Mouse (Mus musculus) limb, embryonic 14.5 days (tissue): ENCODE results near the gene Nck2. TPM values are rescaled to one million over a fixed set of nuclear protein-coding genes. Genes with fewer than 3 reads are reported as not detected.

ENCODE experiments used
- ATAC-seq: fragments of 200-750 bp; cut with Nextera tagmentation; 2 replicates; pipeline ENCODE4 v1.8.0; 2017; ENCODE audit warnings: low read depth, moderate number of reproducible peaks, moderate TSS enrichment; ENCODE audit not compliant: low FRiP score
- DNase-seq: peaks from one replicate; pipeline ENCODE4 v3.0.0-alpha.2; 2015; ENCODE audit warnings: low spot score
- H3K27ac ChIP-seq: fragments of 300-500 bp; sonication (generic); replicated peaks from 2 replicates; pipeline ENCODE4 v1.5.1; 2014; ENCODE audit warnings: low read depth, mild to moderate bottlenecking, low read length, moderate library complexity, mixed read lengths
- H3K27me3 ChIP-seq: fragments of 300-500 bp; sonication (generic); 2 replicates; pipeline ENCODE4 v1.6.1; 2014; ENCODE audit warnings: low read length, mixed read lengths; ENCODE audit not compliant: control insufficient read depth, insufficient read depth
- H3K36me3 ChIP-seq: fragments of 300-500 bp; sonication (generic); 2 replicates; pipeline ENCODE4 v1.6.1; 2014; ENCODE audit warnings: mild to moderate bottlenecking, low read length, moderate library complexity, mixed read lengths; ENCODE audit not compliant: control insufficient read depth, insufficient read depth
- H3K4me1 ChIP-seq: fragments of 300-500 bp; sonication (generic); 2 replicates; pipeline ENCODE4 v1.6.1; 2014; ENCODE audit warnings: antibody characterized with exemption, low read length, mixed read lengths; ENCODE audit not compliant: control insufficient read depth, insufficient read depth
- H3K4me2 ChIP-seq: fragments of 300-500 bp; sonication (generic); replicated peaks from 2 replicates; pipeline ENCODE4 v1.6.1; 2014; ENCODE audit warnings: low read depth, mild to moderate bottlenecking, low read length, moderate library complexity; ENCODE audit not compliant: severe bottlenecking
- H3K4me3 ChIP-seq: fragments of 300-500 bp; sonication (generic); replicated peaks from 2 replicates; pipeline ENCODE4 v1.5.1; 2014; ENCODE audit warnings: low read length
- H3K9ac ChIP-seq: fragments of 300-500 bp; sonication (generic); 2 replicates; pipeline ENCODE4 v1.6.1; 2014; ENCODE audit warnings: mild to moderate bottlenecking, low read depth, low read length, moderate library complexity; ENCODE audit not compliant: severe bottlenecking
- H3K9me3 ChIP-seq: fragments of 300-500 bp; sonication (generic); 2 replicates; pipeline ENCODE4 v1.6.1; 2016; ENCODE audit warnings: low read length; ENCODE audit not compliant: control insufficient read depth
- POLR2A ChIP-seq: fragments of 200-500 bp; IDR thresholded peaks from 2 replicates; pipeline ENCODE4 v1.8.0; 2012; ENCODE audit warnings: inconsistent platforms, mild to moderate bottlenecking, moderate library complexity, borderline replicate concordance; ENCODE audit not compliant: insufficient read depth, insufficient read length; ENCODE audit errors: extremely low read depth
- WGBS: fragments of 180-500 bp; shearing (Covaris S2); extraction: QIAGEN DNeasy Blood & Tissue Kit; methylation state at CpG from one replicate; pipeline ENCODE4 v1.1.7; 2014; 5-methylcytosine and 5-hydroxymethylcytosine counted together
- polyA plus RNA-seq, 2 experiments: library from polyadenylated mRNA; depleted of rRNA in 1 of 2; stranded (reverse) in 1 of 2; unstranded in 1 of 2; fragments of >200 nt; fragmentation: Nextera tagmentation in 1 of 2; extraction: Ambion mirVana in 1 of 2; gene quantifications; 2 replicates each; pipeline versions ENCODE4 v1.2.1 to v1.2.3; 2012 to 2014

Gene Nck2
- polyA plus RNA-seq, 2 experiments, result 38.8 to 43.3 TPM

GRCm38 (mm10) chr1:43535519-43536000, 91.2 kb downstream of the Nck2 start:
- H3K9me3 ChIP-seq, result no peaks in the 10 kb centered on the region
- DNase-seq (no peak), ATAC-seq (no peak)
- no peak overlapping the region for H3K27ac ChIP-seq
- H3K4me3 ChIP-seq, result no peak overlapping the region
- 0 out of 2 replicates have a peak, but pooled peaks cover 8% of the 10 kb centered on the region for H3K36me3 ChIP-seq
- no peaks in the 10 kb centered on the region for H3K27me3 ChIP-seq
- 90% methylated on average over 6 of the region's 6 CpGs for WGBS
- H3K9ac ChIP-seq, result no peak overlapping the region
- H3K4me2 ChIP-seq, result no peak overlapping the region
- peaks cover 12% of the 10 kb centered on the region for H3K4me1 ChIP-seq
- no peak for TF ChIP-seq POLR2A

DNA sequence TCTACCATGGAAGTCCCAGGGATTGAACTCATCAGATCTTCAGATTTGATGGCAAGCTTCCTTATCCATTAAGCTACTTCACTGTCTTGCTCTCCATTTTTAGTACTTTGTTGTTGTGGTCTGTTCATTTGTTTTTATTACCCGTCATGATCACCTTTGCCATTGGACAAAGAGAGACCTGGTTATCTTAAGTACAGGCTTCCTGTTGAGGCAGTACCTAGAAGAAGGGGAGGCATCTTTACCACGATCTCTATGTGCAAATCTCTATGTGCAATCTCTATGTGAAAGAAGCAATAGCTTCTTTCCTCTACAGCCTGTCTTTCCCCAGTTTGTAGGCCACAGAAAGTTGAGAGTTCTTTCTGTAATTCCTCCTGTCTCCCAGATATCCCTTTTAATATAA, 91.9 kb downstream of the Nck2 start:
- no peak overlapping the region for H3K9ac ChIP-seq
- H3K4me2 ChIP-seq, result no peak overlapping the region
- DNase-seq (no peak), ATAC-seq (no peak)
- H3K4me1 ChIP-seq, result peaks cover 9% of the 10 kb centered on the region
- no peak for TF ChIP-seq POLR2A
- no peaks in the 10 kb centered on the region for H3K27me3 ChIP-seq
- H3K36me3 ChIP-seq, result peaks cover 8% of the 10 kb centered on the region; the same call in 1 of the 2 replicates
- no peaks in the 10 kb centered on the region for H3K9me3 ChIP-seq
- WGBS, result 94% methylated on average over 2 of the region's 2 CpGs
- no peak overlapping the region for H3K27ac ChIP-seq
- no peak overlapping the region for H3K4me3 ChIP-seq

DNA sequence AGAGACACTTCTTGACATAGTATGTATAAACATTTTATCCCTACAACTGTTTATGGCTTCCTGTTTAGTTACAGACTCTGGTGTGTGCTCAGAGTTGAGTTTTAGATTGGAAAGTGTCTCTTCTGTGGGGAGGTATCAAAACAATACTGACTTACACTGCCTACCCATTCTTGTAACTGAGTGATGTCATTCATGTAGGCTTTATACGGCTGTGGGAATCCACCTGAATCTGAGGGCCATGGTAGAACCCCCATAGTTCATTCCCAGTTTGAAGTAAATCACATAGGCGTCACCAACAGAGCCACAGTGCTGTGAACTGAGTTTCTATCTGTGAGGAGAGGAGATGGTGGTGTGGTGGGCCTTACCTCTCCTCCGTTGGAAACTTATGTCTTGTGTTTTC, 92.6 kb downstream of the Nck2 start:
- no peak overlapping the region for H3K4me3 ChIP-seq
- no peak overlapping the region for H3K4me2 ChIP-seq
- DNase-seq (no peak), ATAC-seq (no peak)
- H3K27ac ChIP-seq, result no peak overlapping the region
- H3K9me3 ChIP-seq, result no peaks in the 10 kb centered on the region
- no peak for TF ChIP-seq POLR2A
- H3K27me3 ChIP-seq, result no peaks in the 10 kb centered on the region
- WGBS, result 94% methylated on average over 3 of the region's 3 CpGs
- H3K36me3 ChIP-seq, result peaks cover 8% of the 10 kb centered on the region; the same call in 1 of the 2 replicates
- H3K4me1 ChIP-seq, result 0 out of 2 replicates have a peak, but pooled peaks cover 13% of the 10 kb centered on the region
- no peak overlapping the region for H3K9ac ChIP-seq

- 0 out of 2 replicates have a peak, but pooled peaks cover 17% of the 10 kb centered on the region for H3K4me1 ChIP-seq
- no peak for DNase-seq
- H3K9me3 ChIP-seq, result no peaks in the 10 kb centered on the region
- H3K36me3 ChIP-seq, result peaks cover 8% of the 10 kb centered on the region; the same call in 1 of the 2 replicates
- no peaks in the 10 kb centered on the region for H3K27me3 ChIP-seq
- H3K4me2 ChIP-seq, result no peak overlapping the region
- ATAC-seq, result no peak
- H3K9ac ChIP-seq, result no peak overlapping the region
- H3K4me3 ChIP-seq, result no peak overlapping the region
- H3K27ac ChIP-seq, result no peak overlapping the region
- no peak for TF ChIP-seq POLR2A
These were observed 93.1 kb downstream of the Nck2 start for GRCm38 (mm10) chr1:43537496-43537895.

- Histone ChIP-seq H3K9me3 (no peaks in the 10 kb centered on the region), H3K27ac (no peak overlapping the region), H3K9ac (no peak overlapping the region), H3K4me3 (no peak overlapping the region), H3K4me2 (no peak overlapping the region), H3K27me3 (no peaks in the 10 kb centered on the region), H3K36me3 (peaks cover 8% of the 10 kb centered on the region; the same call in 1 of the 2 replicates), H3K4me1 (0 out of 2 replicates have a peak, but pooled peaks cover 17% of the 10 kb centered on the region)
- TF ChIP-seq POLR2A, result no peak
- no peak for DNase-seq
- WGBS, result 94% methylated on average over 2 of the region's 2 CpGs
- no peak for ATAC-seq
These were observed 94.3 kb downstream of the Nck2 start for GRCm38 (mm10) chr1:43538716-43539115.

DNA sequence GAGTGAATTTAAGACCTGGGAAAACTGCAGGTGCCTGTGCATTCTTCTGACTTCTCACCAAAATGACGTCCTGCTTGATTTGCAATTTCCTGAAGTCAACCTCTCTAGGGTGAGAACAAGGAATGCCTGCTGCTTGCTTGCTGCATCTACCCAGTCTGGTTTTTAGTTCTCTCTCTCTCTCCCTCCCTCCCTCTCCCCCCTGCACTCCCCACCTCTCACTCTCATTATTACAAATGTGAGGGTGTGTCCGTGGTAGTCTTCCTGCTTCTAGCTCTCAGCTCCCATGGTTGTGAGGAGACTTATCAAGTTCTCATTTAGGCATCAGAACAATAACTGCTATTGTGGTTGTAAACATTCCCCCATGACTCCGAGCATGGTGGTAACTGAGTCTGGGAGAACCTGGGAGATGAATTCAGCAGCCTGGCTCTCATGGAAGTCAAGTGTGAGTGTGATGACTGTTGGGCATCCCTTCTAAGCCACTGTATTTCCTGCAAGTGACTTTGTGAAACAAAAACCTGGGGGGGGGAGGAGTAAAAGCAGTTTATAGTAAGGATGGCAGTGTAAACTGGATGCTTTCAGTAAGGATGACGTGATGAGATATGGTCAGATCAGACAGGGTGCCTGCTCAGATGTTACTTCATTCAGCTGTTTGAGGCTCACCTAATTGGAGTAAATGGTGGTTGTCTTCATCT, 95.5 kb downstream of the Nck2 start:
- Histone ChIP-seq H3K9ac (no peak overlapping the region), H3K27ac (no peak overlapping the region), H3K9me3 (no peaks in the 10 kb centered on the region), H3K36me3 (no peaks in the 10 kb centered on the region; the same call in 1 of the 2 replicates), H3K4me3 (no peak overlapping the region), H3K27me3 (no peaks in the 10 kb centered on the region), H3K4me2 (no peak overlapping the region), H3K4me1 (0 out of 2 replicates have a peak, but pooled peaks cover 15% of the 10 kb centered on the region)
- TF ChIP-seq POLR2A, result no peak
- WGBS, result 67% methylated on average over 4 of the region's 4 CpGs
- DNase-seq, result no peak
- no peak for ATAC-seq
